Mouse (Mus musculus) granulocyte monocyte progenitor cell, adult 5-6 weeks (primary cell): Measurements from ENCODE around the gene Strada. TPM values are rescaled to one million over a fixed set of nuclear protein-coding genes. Genes with fewer than 3 reads are reported as not detected.
A peak's percentile ranks its signal among the peaks of the same experiment; 100 is the strongest.

Source experiments
- ATAC-seq: replicated peaks from 2 replicates; pipeline ENCODE4 v1.8.0; 2016; ENCODE audit warnings: mild to moderate bottlenecking, moderate TSS enrichment, inconsistent platforms; ENCODE audit not compliant: poor library complexity, severe bottlenecking
- total RNA-seq, 2 experiments: library from RNA; stranded (forward) in 1 of 2; stranded (reverse) in 1 of 2; fragments of 200-712, 200-1000 nt in 1 of 2; fragments of >200 nt in 1 of 2; fragmentation: Nextera tagmentation in 1 of 2; gene quantifications; 2 replicates each; pipeline ENCODE4 v1.2.3; 2014 to 2017

The Strada gene
- total RNA-seq, 2 experiments from 2014 or later = 22.2 to 42.3 TPM

GRCm38 (mm10) chr11:106192241-106192640, 9.7 kb downstream of the Strada start:
- no peak for ATAC-seq

- no peak for ATAC-seq
Observed at GRCm38 (mm10) chr11:106191716-106192115, 10.3 kb downstream of the Strada start.

GRCm38 (mm10) chr11:106187326-106187725, 14.6 kb downstream of the Strada start:
- no peak for ATAC-seq

GRCm38 (mm10) chr11:106180449-106180801, 21.5 kb downstream of the Strada start:
- ATAC-seq = no peak

GRCm38 (mm10) chr11:106179711-106180448, 22.1 kb downstream of the Strada start:
- ATAC-seq = no peak

GRCm38 (mm10) chr11:106178036-106178782, 23.8 kb downstream of the Strada start:
- ATAC-seq = no peak

- no peak for ATAC-seq
Observed at GRCm38 (mm10) chr11:106176372-106176771, 25.6 kb downstream of the Strada start.

GRCm38 (mm10) chr11:106175081-106175480, 26.9 kb downstream of the Strada start:
- no peak for ATAC-seq

GRCm38 (mm10) chr11:106174372-106174771, 27.6 kb downstream of the Strada start:
- no peak for ATAC-seq

- peak; percentile 55 for ATAC-seq
Observed at GRCm38 (mm10) chr11:106173228-106173627, 28.7 kb downstream of the Strada start.

- no peak for ATAC-seq
Observed at GRCm38 (mm10) chr11:106170807-106171206, 31.2 kb downstream of the Strada start.

GRCm38 (mm10) chr11:106167435-106167834, 34.5 kb downstream of the Strada start:
- ATAC-seq = peak; percentile 85

GRCm38 (mm10) chr11:106164601-106165180, 37.3 kb downstream of the Strada start:
- no peak for ATAC-seq

GRCm38 (mm10) chr11:106163546-106163945, 38.4 kb downstream of the Strada start:
- ATAC-seq = no peak

GRCm38 (mm10) chr11:106162237-106162636, 39.7 kb downstream of the Strada start:
- ATAC-seq = no peak

GRCm38 (mm10) chr11:106160841-106161721, 40.9 kb downstream of the Strada start, which contains the start of the genes Gm10840 and Limd2:
Gm10840 (plus strand) TSS chr11:106160850.
Limd2 (minus strand) TSS chr11:106160860.
- ATAC-seq = no peak

GRCm38 (mm10) chr11:106159921-106160840, 41.8 kb downstream of the Strada start:
- ATAC-seq = peak; percentile 44

- peak; percentile 64 for ATAC-seq
Observed at GRCm38 (mm10) chr11:106159216-106159920, 42.6 kb downstream of the Strada start.

- no peak for ATAC-seq
Observed at GRCm38 (mm10) chr11:106158930-106159215, 43.1 kb downstream of the Strada start.
